Mouse (Mus musculus) bone marrow, adult 2 months (tissue): ENCODE results near the gene Ugt1a6b.
"Not testable (repeated sequence)": the region's sequence is repeated elsewhere in the genome, so short reads cannot be mapped to it uniquely, and the experiment has no call there.

Experiments used
- CTCF ChIP-seq: fragments of 200-500 bp; IDR thresholded peaks from 2 replicates; pipeline ENCODE4 v1.5.1; 2011; ENCODE audit warnings: low read length, control low read depth; ENCODE audit not compliant: control insufficient read depth, insufficient read depth
- POLR2A ChIP-seq: fragments of 200-500 bp; IDR thresholded peaks from 2 replicates; pipeline ENCODE4 v1.6.1; 2011; ENCODE audit warnings: low read depth, mild to moderate bottlenecking, control low read depth, low read length, borderline replicate concordance; ENCODE audit not compliant: control insufficient read depth

DNA sequence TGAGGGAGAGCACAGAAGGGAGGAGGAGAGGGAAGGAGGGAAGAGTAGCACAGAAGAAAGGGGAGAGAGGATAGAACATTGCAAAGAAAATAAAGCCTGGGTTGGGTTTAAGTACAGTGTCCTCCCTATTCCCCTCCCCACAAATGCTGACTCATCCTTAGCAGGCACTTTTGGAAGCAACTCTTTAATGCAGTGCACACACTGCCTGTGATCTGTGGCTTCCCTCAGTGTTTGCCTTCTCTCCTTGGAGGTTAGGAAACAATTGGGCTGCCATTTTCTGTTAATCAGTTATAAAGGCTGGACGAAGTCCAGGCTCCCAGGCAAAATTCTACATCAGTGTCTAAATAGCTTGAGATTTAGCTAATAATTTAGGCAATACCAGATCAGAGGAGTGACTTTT is 37.4 kb downstream of the Ugt1a6b start:
- TF ChIP-seq POLR2A, CTCF: not testable (repeated sequence)
